Mouse (Mus musculus) brain, embryonic 14.5 days (tissue): ENCODE results near the gene Cep128.

ENCODE experiments used
- CTCF ChIP-seq: fragments of 200-500 bp; IDR thresholded peaks from 2 replicates; pipeline ENCODE4 v1.5.1; 2012; ENCODE audit warnings: inconsistent platforms, mild to moderate bottlenecking, moderate library complexity, borderline replicate concordance; ENCODE audit not compliant: insufficient read depth, insufficient read length; ENCODE audit errors: extremely low read depth
- POLR2A ChIP-seq: fragments of 200-500 bp; IDR thresholded peaks from 2 replicates; pipeline ENCODE4 v1.6.1; 2012; ENCODE audit warnings: mild to moderate bottlenecking, inconsistent platforms, borderline replicate concordance; ENCODE audit not compliant: poor library complexity, insufficient read depth, insufficient read length, severe bottlenecking; ENCODE audit errors: extremely low read depth

DNA sequence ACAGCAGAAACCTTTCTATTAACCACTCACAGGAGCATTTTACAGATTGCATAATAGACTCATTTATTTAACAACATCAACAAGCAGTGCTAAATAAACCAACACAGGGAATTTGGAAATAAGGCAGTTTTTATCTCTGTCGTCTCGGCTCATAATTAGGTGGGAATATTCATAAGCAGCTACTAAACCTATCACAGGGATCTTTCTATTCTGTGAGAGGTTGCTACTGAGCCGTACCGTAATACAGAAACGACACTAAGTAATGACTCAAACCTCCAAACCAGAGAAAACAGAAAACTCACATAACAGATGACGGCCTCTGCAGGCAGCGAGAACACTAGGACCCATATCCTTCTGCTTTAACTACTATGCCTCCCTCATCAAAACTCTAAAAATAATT is 163.6 kb downstream of the Cep128 start:
- TF ChIP-seq POLR2A (no peak), CTCF (no peak)
